ENCODE assay signal across 22 mouse cellular contexts in genomic region chr11:61665401-61665800, GRCm38 (mm10). TPM values are rescaled to one million over a fixed set of nuclear protein-coding genes. Genes with fewer than 3 reads are reported as not detected.
A peak's percentile ranks its signal among the peaks of the same experiment; 100 is the strongest.
DNase-seq lines count a peak whose midpoint lies in the region.
"Had no signal": no experiment of that assay in that cellular context is flagged by ENCODE, and none has a peak within 500 bp of the region (broad histone marks: within the 10 kb centered on the region; RNA-seq: fewer than 3 reads in every experiment).

No protein-coding gene starts in this region.

- 0 out of 2 replicates have a peak, but pooled peaks cover 14% of the 10 kb centered on the region for H3K4me1 ChIP-seq in heart, embryonic 10.5 days
- peaks cover 20% of the 10 kb centered on the region for H3K4me1 ChIP-seq in limb, embryonic 10.5 days
- H3K4me1 ChIP-seq: forebrain, embryonic 10.5 days; heart, embryonic 12.5 days; hindbrain, embryonic 12.5 days had no signal

- 0 out of 2 replicates have a peak overlapping the region, but pooled peaks have one; percentile 4 for H3K27ac ChIP-seq in heart, embryonic 10.5 days
- 0 out of 2 replicates have a peak overlapping the region, but pooled peaks have one; percentile 0 for H3K27ac ChIP-seq in limb, embryonic 10.5 days
- H3K27ac ChIP-seq: embryonic facial prominence, embryonic 15.5 days; forebrain, embryonic 10.5 days; hindbrain, embryonic 12.5 days had no signal

- peaks cover 19% of the 10 kb centered on the region for H3K27me3 ChIP-seq in heart, embryonic 10.5 days (ENCODE audit: insufficient read depth, poor library complexity, severe bottlenecking)
- H3K27me3 ChIP-seq in limb, embryonic 10.5 days (ENCODE audit: low read depth, poor library complexity, severe bottlenecking), result peaks cover 6% of the 10 kb centered on the region; the same call in 1 of the 2 replicates
- H3K27me3 ChIP-seq: embryonic facial prominence, embryonic 15.5 days; hindbrain, embryonic 12.5 days; Patski had no signal

- WGBS in heart, embryonic 10.5 days, result 77% methylated on average over 4 of the region's 4 CpGs
- 85% methylated on average over 4 of the region's 4 CpGs for WGBS in limb, embryonic 10.5 days

- DNase-seq in adrenal gland, adult (ENCODE audit: inconsistent age in 2 of 2, low spot score in 1 of 2), result peak; percentile 52 to 85
- no peak for DNase-seq in adrenal gland, postnatal 4 days (ENCODE audit: low spot score in 2 of 2)
- DNase-seq in heart, embryonic 10.5 days (ENCODE audit: low spot score), result no peak
- no peak for DNase-seq in heart, postnatal 4 days
- peak; percentile 13 for DNase-seq in A20 (ENCODE audit: low read depth, low spot score)
- no peak for DNase-seq in limb, embryonic 10.5 days (ENCODE audit: low spot score)
- no peak for DNase-seq in gastrocnemius, adult 8-10 months (ENCODE audit: low spot score in 2 of 2)
- DNase-seq: cerebellum, adult 11-12 months had no signal

- H3K4me3 ChIP-seq in heart, embryonic 10.5 days, result no peak overlapping the region
- H3K4me3 ChIP-seq in limb, embryonic 10.5 days, result no peak overlapping the region
- H3K4me3 ChIP-seq: embryonic facial prominence, embryonic 15.5 days; erythroblast, embryonic 14.5 days; forebrain, embryonic 10.5 days; heart, embryonic 12.5 days; hindbrain, embryonic 12.5 days had no signal

- no peaks in the 10 kb centered on the region for H3K36me3 ChIP-seq in heart, embryonic 10.5 days
- no peaks in the 10 kb centered on the region for H3K36me3 ChIP-seq in limb, embryonic 10.5 days
- H3K36me3 ChIP-seq: embryonic facial prominence, embryonic 15.5 days; forebrain, embryonic 10.5 days; heart, embryonic 12.5 days; hindbrain, embryonic 12.5 days had no signal

- H3K9me3 ChIP-seq in heart, embryonic 10.5 days, result no peaks in the 10 kb centered on the region
- H3K9me3 ChIP-seq in limb, embryonic 10.5 days (replicated peaks), result no peaks in the 10 kb centered on the region
- H3K9me3 ChIP-seq: embryonic facial prominence, embryonic 15.5 days; forebrain, embryonic 10.5 days; heart, embryonic 12.5 days; hindbrain, embryonic 12.5 days had no signal

RNA-seq across cellular contexts. Expression of gene Grap, which starts 12.3 kb away (rescaled TPM):
- 10 to 100 TPM in 1 of 2 experiments, 1 to 10 TPM in 1; 9.1 to 10.8 TPM for total RNA-seq in adrenal gland, postnatal 4 days (2021)
- 10.2 and 11.8 TPM in 2 replicates for polyA plus RNA-seq in heart, embryonic 10.5 days (2016; fragmentation: Nextera tagmentation; extraction: Ambion mirVana)
- total RNA-seq in heart, postnatal 4 days (2021), result 10 to 100 TPM in 1 of 2 experiments, 1 to 10 TPM in 1; 8.8 to 10.4 TPM
- polyA plus RNA-seq in limb, embryonic 10.5 days (2016; fragmentation: Nextera tagmentation; extraction: Ambion mirVana), result 6.9 and 7.1 TPM in 2 replicates
- 1 to 10 TPM; 2.2 to 3.7 (median 3.2) TPM for total RNA-seq in gastrocnemius, adult 8-10 months (2022)

RNA-seq across cellular contexts. Expression of gene Fam83g, which starts 18.5 kb away (rescaled TPM):
- total RNA-seq in adrenal gland, postnatal 4 days (2021), result 1 to 10 TPM; 1.7 to 2.9 TPM
- 3.2 and 3.3 TPM in 2 replicates for polyA plus RNA-seq in heart, embryonic 10.5 days (2016; fragmentation: Nextera tagmentation; extraction: Ambion mirVana)
- under 1 TPM; 0.17 to 0.25 TPM for total RNA-seq in heart, postnatal 4 days (2021)
- polyA plus RNA-seq in limb, embryonic 10.5 days (2016; fragmentation: Nextera tagmentation; extraction: Ambion mirVana), result 2.2 and 2.4 TPM in 2 replicates
- 1 to 10 TPM in 1 of 4 experiments, under 1 TPM in 3; 0.36 to 1.0 (median 0.77) TPM for total RNA-seq in gastrocnemius, adult 8-10 months (2022)
- polyA plus RNA-seq: C2C12, Patski had no signal

RNA-seq across cellular contexts. Expression of gene Slc5a10, which starts 55.2 kb away (rescaled TPM):
- total RNA-seq in adrenal gland, postnatal 4 days (2021), result 1 to 10 TPM in 1 of 2 experiments, under 1 TPM in 1; 0.23 to 5.6 TPM
- 0.07 TPM in 1 of 2 replicates, not detected in the other for polyA plus RNA-seq in heart, embryonic 10.5 days (2016; fragmentation: Nextera tagmentation; extraction: Ambion mirVana)
- total RNA-seq in heart, postnatal 4 days (2021), result not detected
- 0.08 and 0.11 TPM in 2 replicates for polyA plus RNA-seq in limb, embryonic 10.5 days (2016; fragmentation: Nextera tagmentation; extraction: Ambion mirVana)
- not detected for total RNA-seq in gastrocnemius, adult 8-10 months (2022)
- total RNA-seq: gastrocnemius, postnatal 10 days; gastrocnemius, postnatal 4 days; heart, adult 18-20 months; heart, postnatal 25 days had no signal
- polyA plus RNA-seq: activated CD4-positive, CD25-positive, alpha-beta regulatory T cell, adult 4 months; C2C12; erythroblast, embryonic 14.5 days; forebrain, embryonic 14.5 days; heart, embryonic 12.5 days; hindbrain, embryonic 12.5 days; hindbrain, embryonic 16.5 days; Patski had no signal

Comparison
In these comparisons a context has a peak if more than half of its experiments do, and no peak if none do; other contexts are left out.
1. DNase-seq: peak in adrenal gland, adult (2 of 2) and A20 (single experiment); none in adrenal gland, postnatal 4 days (0 of 2), heart, embryonic 10.5 days (single experiment), heart, postnatal 4 days (single experiment), limb, embryonic 10.5 days (single experiment) and gastrocnemius, adult 8-10 months (0 of 2).